Mouse (Mus musculus) embryonic fibroblast, embryonic 13.5 days (primary cell): ENCODE results near the gene Ppp2r5d.

Source experiments
- CTCF ChIP-seq: IDR thresholded peaks from 2 replicates; pipeline ENCODE4 v1.5.1; 2011; ENCODE audit warnings: mild to moderate bottlenecking, control low read depth, low read length, moderate library complexity, borderline replicate concordance; ENCODE audit not compliant: insufficient read depth
- POLR2A ChIP-seq: IDR thresholded peaks from 2 replicates; pipeline ENCODE4 v1.6.1; 2011; ENCODE audit warnings: low read depth, mild to moderate bottlenecking, control low read depth, low read length, moderate library complexity

GRCm38 (mm10) chr17:46661981-46662380, 42.9 kb downstream of the Ppp2r5d start:
- TF ChIP-seq CTCF (no peak), POLR2A (no peak)
